Mouse (Mus musculus): ENCODE results near the gene St8sia2. TPM values are rescaled to one million over a fixed set of nuclear protein-coding genes. Genes with fewer than 3 reads are reported as not detected.

Gene St8sia2
- total RNA-seq (2015; ENCODE audit: low replicate concordance) (not detected in 2 replicates), total RNA-seq (2017; ENCODE audit: low replicate concordance) (not detected in 2 replicates)

DNA sequence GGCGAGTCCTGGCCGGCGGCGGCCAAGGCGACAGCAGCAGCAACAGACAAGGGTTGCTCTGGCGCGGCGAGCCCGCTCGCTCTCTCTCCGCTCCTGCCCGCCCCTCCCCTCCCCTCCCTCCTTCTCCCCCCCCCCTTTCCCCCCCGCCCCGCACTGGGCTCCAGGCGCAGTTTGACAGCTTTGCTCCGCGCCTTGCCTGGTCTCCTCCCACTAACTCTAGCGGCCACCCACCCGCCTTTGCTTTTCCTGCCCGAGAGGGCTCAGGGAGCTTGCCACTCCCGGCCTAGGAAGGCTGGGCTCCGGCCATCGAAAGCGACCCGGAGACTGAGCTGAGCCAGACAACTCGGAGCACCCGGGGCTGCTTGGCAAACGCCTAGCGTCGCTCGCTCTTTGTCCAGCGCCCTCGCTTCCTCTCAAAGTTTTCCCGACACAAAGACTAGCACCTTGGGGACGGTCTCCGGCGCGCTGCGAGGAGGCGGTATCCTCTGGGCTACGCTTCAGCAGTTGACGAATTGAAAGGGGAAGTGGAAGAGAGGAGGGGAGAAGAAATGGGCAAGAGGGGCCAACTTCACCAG is at the start of gene St8sia2:
Gene St8sia2, minus strand, starts transcription at position 90 of the 575 bp plus-strand sequence.
- ATAC-seq (replicated peaks; ENCODE audit: low FRiP score, poor library complexity, severe bottlenecking), result no peak

DNA sequence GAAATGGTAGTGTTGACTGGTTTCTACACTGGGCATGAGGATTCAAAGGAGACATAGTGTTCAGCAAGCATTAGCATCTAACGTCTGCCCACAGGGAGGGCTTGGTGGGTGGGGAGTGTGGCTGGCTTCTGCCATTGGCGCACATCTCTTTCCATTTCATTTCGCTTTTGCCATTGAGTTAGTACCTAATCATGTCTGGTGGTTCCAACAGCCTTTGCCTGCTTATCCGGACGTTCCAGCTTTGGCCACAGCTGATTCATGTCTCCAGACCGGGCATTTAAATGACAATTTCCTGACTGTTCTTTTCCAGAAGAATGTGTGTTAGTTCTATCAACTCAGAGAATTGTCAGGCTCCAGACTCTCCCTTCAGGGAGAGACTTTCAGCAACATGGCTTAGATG is 47.6 kb upstream of the St8sia2 start:
- no peak for ATAC-seq (replicated peaks; ENCODE audit: low FRiP score, poor library complexity, severe bottlenecking)

DNA sequence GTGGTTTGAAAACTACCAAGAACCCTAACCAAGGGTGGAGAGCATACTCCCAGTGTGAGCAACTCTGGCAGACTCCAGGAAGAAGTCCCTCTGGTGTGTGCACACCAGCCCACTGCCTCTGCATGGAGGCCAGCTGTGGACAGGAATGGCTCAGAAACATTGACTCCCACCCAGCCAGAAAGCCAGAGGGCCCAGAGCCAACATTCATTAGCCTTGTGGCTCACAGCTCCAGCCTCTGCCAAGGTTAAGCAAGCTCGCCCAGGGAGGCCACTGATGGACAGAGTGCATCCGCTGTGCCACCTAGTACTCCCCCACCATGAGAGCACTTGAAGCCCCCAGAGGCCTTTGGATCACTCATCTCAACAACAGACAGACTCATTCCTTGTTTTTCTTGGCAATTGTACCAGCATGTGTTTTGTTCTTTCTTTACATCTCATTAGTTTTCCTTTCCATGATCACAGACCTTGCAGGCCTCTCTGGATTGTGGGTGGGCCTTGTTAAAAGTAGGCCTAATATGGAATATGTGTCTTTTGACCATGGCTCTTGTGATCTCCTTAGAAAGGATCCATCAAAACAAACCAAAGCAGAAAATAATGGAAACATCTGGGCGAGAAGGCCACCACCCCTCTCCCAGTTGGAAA is 46.9 kb upstream of the St8sia2 start:
- ATAC-seq (replicated peaks; ENCODE audit: low FRiP score, poor library complexity, severe bottlenecking), result no peak

DNA sequence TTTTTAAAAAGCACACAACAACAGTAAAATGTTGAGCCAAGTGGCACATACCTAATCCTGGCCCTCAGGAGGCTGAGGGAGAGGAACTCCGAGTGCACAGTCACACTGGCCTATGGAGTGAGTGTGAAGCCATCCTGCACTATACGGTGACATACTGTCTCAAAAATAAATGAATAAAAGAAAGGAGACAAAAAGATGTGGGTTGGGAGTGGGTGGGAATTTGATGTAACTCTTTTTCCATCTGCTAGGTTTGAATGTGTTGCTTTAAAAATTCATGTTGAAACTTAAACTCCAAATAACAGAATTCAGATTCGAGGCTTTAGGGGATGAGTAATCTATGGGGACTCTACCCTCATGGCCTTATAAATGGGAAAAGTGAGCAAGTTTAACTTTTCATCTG is 46.2 kb upstream of the St8sia2 start:
- no peak for ATAC-seq (replicated peaks; ENCODE audit: low FRiP score, poor library complexity, severe bottlenecking)

DNA sequence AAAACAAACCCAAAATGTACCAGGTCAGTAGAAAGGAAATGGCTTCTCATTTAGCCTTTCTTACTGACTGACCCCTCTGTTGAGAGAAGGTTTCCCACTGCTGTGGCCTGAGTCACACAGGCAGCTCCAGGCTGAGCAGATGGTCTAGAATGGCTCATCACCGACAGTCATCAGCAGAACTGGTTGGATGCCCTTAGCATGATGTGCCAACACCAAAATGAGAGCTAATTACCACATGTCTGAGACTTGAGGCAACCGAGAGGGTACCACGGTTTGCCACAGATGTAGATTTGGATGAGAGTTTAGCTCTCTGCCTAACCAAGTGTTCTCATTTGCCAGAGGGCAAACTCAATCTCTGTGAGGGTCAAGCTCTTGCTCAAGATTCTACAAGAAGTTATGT is 42.3 kb upstream of the St8sia2 start:
- ATAC-seq (replicated peaks; ENCODE audit: low FRiP score, poor library complexity, severe bottlenecking), result no peak

DNA sequence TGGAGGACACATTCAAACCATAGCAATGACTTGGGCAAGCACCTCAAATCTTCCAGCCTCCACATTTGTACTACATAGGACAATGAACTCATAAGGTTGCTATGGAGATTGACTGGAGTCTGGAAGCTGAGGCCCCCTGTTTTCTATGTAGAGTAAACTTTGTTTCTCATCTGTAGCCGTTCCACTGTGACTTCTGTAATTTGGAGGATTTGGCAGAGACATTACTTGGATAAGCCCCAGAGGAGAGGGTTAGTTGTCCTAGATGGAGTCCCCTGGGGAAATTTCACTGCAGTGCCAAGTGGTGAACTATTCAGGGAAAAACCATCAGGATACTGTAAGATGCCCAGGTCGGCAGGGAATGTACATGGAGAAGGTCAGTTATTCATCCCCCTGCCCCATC is 34.1 kb upstream of the St8sia2 start:
- ATAC-seq (replicated peaks; ENCODE audit: low FRiP score, poor library complexity, severe bottlenecking), result no peak

DNA sequence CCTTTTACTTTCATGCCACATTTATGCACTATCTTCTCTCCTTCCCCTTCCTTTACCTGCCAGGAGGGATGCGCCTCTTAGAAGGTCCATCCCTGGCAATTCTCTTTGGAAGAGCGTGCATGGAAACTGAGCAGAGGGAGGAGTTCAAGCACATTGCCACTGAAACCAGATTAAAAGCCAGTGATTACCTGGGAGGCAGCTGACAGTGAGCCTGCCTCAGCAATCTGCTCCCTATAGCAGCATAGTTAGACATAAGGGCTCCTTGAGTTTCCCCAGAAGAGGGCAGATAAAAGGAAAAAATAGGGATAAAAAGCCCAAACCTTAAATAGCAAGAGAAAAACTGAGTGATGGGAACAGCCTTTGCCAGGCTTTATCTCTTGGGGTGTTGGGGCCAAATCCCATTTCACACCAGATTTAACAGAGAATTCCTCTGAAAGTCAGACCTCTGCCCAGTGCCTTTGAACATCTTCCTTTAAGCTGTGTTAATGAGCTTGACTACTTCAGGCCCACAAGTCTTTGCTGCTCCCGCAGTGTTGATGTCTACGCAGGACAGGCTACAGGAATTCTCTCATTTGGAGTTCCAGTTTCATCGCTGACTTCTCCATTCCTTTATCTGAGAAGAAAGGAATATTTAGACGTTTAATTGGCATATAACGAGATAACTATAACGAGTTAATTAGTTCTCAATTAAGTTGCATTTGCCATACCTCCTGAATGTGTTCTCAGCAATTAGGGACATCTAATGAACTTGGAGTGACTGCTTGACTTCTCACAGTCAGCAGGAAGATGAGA is 31.9 kb upstream of the St8sia2 start:
- ATAC-seq (replicated peaks; ENCODE audit: low FRiP score, poor library complexity, severe bottlenecking), result no peak

DNA sequence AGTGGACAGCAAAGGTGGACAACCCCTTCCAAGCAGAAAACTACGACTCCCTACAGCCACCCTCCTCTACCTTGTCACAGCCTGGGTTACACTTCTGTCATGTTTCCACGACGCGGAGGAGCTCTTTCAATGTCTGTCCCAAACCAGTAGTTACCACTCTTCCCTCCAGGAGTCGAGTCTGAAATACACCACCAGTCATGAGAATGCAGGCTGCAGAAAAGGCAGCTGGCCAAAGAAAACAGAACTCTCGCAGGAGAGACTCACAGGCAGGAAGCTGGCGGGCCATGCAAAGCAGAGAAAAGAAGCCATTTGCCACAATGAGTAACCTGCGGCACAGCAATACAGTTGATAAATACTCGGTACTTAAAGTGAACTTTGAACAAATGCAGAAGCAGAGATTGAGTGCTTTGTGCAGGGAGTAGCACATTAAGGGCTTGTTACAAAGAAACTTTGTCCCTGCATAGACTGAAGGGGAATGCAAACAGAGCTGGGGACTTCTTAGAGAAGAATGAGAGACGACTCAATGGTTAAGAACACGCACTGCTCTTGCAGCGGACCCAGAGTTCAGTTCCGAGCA is 30.2 kb upstream of the St8sia2 start:
- ATAC-seq (replicated peaks; ENCODE audit: low FRiP score, poor library complexity, severe bottlenecking), result no peak

DNA sequence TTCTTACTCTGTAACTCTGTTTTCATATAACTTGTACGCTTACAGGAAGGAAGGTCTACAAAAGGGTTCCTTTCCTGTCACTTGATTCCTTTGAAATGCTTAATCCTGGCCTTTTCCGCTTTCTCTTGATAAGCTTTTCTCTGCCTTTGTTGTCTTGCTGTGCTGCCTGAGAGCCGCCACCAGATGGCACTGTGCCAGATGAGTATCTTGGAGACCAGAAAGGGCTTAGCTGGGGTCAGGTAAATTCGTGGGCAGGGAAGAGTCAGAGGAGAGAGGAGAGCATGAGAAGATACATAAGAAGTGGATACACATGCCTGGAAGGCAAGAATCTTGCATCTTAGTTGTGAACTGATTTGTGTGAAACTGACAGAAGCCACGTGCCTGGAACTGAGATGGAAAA is 11.5 kb upstream of the St8sia2 start:
- ATAC-seq (replicated peaks; ENCODE audit: low FRiP score, poor library complexity, severe bottlenecking), result no peak

DNA sequence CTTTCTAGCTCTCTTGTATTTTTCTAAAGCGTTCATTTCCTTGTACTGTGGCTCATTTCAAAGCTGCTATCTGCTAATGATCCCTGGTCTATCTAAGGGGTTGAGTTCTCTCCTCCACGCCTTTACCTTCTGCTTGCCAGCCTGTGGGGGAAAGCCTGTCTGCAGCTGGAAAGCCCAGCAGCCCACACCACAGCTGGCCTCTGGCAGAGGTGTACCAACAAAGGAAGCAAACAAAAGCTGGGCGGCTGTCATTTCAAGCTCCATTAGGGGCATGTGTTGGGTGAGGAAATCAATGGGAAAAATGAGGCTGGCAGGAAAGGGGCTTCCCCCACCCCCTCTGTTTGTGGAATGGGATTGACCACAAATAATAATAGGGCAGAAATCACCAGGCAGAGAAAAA is 10.7 kb upstream of the St8sia2 start:
- ATAC-seq (replicated peaks; ENCODE audit: low FRiP score, poor library complexity, severe bottlenecking), result no peak

DNA sequence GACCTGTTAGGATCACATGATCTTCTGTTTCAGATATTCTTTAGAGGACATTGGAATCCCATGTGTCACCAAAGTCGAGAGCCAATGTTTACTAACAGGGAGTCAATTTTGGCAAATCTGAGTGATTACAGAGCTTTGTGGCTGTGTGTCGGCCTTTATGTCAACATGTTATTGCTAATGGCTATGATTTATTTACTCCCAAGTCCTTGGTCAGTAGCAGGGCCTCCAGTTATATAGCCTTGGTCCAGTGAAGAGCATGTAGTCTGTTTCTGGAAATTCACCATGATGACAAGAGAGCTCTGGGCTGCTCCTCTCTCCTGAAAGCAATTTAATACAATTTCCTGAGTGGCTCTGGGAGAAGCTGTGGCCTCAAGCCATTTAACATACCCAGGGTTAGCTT is 9.1 kb upstream of the St8sia2 start:
- ATAC-seq (replicated peaks; ENCODE audit: low FRiP score, poor library complexity, severe bottlenecking), result no peak

DNA sequence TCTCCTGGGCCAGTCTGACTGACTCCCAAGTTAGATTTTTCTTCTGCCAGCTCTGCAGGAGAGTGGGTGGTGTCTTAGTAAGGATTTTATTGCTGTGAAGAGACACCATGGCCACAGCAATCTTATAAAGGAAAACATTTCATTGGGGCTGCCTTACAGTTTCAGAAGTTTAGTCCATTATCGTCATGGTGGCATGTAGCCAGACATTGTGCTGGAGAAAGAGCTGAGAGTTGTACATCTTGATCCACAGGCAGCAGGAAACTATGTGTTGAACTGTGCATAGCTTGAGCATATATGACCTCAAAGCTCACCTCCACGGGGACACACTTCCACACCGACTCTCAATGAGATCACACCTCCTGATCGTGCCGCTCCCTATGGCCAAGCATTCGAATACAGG is 8.3 kb upstream of the St8sia2 start:
- ATAC-seq (replicated peaks; ENCODE audit: low FRiP score, poor library complexity, severe bottlenecking), result no peak

DNA sequence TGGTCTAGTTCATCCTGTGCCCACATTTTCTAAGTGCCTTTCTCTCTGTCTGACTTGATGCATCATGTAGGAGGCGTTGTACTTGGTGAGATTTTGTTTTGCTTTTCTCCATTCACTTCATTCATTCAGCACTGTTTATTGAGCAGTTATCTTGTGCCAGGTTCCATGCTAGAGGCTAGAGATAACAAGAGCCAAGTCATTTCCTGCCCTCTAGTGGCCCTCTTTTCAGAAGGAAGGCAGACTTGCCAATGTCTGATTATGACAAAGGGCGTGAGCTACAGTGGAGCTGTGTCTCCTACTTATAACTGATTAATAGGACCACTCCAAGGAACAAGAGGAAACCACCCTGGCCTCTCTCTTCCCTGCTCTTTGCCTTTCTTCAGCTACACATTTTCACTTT is 3.1 kb upstream of the St8sia2 start:
- ATAC-seq (replicated peaks; ENCODE audit: low FRiP score, poor library complexity, severe bottlenecking), result no peak

DNA sequence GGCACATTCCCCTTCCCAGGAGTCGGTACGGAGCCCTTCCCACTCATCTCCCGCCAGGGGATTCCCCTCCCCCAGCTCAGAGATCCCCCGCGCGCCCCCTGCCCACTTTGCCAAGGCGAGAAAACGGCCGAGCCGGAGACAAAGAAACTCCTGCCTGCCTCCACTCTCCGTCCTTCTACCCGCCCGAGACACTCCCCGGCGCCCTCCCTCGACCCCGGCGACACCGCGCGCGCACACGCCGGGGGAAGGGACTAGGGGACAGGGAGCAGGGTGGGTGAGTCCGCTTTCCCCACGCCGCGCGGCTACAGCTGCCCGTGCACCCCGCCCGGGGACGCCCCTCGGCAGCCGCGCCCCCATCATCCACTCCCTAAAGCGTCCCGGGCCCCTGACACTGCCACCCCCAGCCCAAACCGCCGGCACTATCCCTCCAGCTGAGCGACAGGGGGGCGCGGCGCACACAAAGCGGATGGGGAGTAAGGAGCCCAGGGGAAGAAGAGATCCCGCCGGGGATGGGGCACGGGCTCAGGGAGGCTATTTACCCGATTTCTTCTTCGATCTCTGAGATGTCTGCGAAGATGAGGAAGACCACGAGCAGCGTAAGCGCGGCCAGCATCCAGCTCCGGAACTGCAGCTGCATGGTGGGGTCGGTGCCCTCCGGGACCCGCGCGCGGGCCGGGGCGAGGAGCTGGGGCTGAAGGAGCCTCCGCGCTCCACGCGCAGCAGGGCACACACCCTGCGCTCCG is 461 bp downstream of the St8sia2 start:
- no peak for ATAC-seq (replicated peaks; ENCODE audit: low FRiP score, poor library complexity, severe bottlenecking)

DNA sequence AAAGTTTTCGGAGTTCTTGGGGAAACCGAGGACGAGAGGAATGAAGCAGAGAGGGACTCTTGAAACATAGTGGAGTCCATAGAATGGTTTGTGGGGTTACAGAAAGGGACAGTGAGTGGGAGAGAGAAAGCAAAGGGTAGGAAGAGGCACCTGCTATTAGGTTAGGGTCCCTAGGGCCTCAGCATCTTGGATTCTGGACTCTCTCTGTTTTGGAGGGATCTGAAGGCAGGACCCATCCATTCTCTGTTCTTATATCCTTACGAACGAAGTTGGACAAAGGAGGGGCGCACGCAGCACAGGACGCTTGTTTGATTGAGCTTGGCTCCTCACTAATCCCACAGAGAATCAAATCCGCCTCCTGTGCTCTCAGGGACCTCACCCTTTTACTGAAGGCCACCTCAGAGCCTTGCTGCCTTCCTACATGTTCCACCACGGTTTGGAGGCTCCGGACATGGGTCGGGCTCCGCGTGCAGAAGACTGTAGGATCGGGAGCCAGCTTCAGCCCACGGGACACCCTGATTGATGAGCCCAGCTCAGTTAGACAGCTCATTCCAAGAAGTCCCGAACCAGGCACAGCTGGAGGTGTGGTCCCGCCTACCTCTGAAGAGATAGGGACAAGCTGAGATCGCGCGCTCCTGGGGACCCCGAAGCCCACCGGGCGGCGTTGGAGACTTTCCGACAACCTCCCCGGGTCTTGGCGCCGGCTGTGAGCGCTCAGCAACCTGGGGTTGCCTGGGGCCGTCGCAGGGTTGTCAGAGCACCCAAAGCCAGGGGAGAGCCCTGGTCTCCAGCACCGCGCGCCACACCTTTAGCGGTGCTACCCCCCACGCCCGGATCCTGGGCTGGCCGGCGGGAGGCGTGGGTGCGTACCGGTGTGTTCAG is 1.3 kb downstream of the St8sia2 start:
- ATAC-seq (replicated peaks; ENCODE audit: low FRiP score, poor library complexity, severe bottlenecking), result no peak

DNA sequence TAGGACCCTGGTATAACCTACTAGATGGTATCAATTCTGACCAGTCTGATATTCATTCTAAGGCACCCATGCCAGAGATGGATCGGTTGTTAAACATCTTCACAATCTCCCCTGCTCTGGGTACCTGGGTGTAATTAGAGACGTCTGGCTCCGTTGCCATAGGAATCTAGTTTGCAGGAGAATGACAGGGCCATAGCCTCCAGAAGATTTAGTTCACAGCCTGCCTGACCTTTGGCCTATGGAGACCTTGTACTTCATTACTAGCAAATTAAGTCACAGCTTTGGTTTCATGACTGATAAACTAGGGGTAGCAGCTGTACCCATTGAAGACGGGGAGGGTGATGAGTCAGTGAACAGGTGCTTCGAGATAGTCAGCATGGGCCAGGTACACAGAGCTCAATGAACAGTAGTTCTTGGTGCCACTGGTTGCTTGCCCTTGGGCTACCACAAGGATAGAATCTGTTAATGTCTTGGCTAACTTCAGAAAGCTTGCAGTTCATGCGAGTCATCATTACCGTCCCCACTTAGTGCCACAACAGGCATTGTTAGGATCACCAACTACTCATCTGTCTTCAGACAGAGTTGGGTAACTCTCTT is 4.4 kb downstream of the St8sia2 start:
- ATAC-seq (replicated peaks; ENCODE audit: low FRiP score, poor library complexity, severe bottlenecking), result no peak

DNA sequence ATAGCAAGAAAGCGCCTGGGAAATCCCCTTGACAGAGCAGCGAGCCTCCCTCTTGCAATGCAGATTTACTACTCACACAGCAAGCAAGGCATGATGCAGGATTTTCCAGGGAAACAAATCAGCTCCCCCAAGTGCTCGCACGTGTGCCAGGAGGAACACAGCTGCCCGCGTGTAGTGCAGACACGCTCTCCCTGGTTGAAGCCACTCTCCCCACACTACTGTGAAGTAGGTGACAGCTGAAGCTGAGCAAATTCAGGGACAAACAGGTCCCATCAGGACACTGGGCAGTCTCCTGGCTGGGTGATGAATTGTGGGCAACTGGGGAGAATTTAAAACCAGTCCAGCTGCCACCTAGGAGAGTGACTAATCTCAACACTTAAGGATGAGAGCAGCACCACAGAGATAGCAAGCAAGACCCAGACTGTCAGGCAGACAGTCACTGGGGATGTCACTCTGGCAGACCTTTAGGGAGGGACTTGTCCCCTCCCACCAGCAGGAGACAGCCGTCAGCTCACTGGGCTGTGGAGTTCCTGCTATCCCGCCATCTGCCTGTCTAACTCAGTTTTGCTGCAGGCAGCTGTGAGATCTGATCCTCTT is 6.6 kb downstream of the St8sia2 start:
- no peak for ATAC-seq (replicated peaks; ENCODE audit: low FRiP score, poor library complexity, severe bottlenecking)

DNA sequence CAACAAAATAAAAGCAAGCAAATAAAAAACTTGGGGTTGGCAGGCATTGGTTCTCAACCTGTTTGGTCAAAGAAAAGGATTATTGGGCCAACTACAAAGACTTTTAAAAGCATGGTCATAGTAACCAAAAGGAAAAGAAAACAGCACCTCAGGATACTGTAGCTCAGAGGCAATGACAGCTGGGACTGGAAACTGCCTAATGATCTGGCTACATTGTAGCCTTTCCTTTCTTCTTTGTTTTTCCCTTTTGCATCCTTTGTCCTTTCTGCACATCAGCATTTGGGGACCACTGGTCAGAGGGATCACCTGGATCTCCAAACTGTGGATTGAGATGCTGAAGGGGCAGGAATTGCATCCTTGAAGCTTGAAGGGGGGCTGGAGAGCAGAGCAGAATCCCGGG is 7.1 kb downstream of the St8sia2 start:
- ATAC-seq (replicated peaks; ENCODE audit: low FRiP score, poor library complexity, severe bottlenecking), result no peak
